Mouse (Mus musculus) liver, embryonic 14.5 days (tissue): Measurements from ENCODE around the gene Urb2.

Source experiments
- CTCF ChIP-seq: IDR thresholded peaks from 2 replicates; pipeline ENCODE4 v1.5.1; 2016; ENCODE audit warnings: antibody characterized with exemption, low read depth, control low read depth
- EP300 ChIP-seq: IDR thresholded peaks from 2 replicates; pipeline ENCODE4 v1.6.1; 2016; ENCODE audit warnings: antibody characterized with exemption, low read depth

GRCm38 (mm10) chr8:123973495-123973894 is 47.8 kb upstream of the Urb2 start:
- no peak for TF ChIP-seq CTCF
- no peak for TF ChIP-seq EP300
